In the genomic region with DNA sequence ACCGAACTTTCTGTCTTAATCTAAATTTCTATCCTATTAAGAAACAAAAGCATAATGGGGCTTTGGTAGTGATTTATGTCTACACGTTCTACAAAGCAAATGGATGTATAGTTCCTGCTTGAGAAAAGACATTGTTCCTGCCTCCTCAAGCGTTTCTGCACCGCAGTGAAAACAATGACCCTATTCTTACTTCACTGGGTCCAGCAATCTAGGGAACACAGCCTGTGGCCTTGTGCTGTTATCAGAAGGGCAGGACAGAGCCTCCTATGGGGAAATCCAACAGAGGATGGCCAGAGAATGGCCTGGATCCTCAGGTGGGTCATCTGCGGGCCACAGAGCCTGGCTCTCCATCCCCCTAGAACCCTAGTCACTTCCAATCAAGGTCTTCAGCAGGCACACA, we compare ENCODE assay signal across 32 mouse cellular contexts. TPM values are rescaled to one million over a fixed set of nuclear protein-coding genes. Genes with fewer than 3 reads are reported as not detected.
A peak's percentile ranks its signal among the peaks of the same experiment; 100 is the strongest.
DNase-seq lines count a peak whose midpoint lies in the region; ATAC-seq lines count a peak whose summit lies in the region.
"Had no signal": no experiment of that assay in that cellular context is flagged by ENCODE, and none has a peak within 500 bp of the region (broad histone marks: within the 10 kb centered on the region; RNA-seq: fewer than 3 reads in every experiment).

No protein-coding gene starts in this region.

- no peak overlapping the region for H3K4me3 ChIP-seq in hindbrain, embryonic 10.5 days
- H3K4me3 ChIP-seq in hindbrain, embryonic 13.5 days, result no peak overlapping the region
- H3K4me3 ChIP-seq in neural tube, embryonic 11.5 days (ENCODE audit: low read depth, low read length), result no peak overlapping the region
- H3K4me3 ChIP-seq in neural tube, embryonic 15.5 days (replicated peaks), result no peak overlapping the region
- H3K4me3 ChIP-seq: heart, adult 2 months; heart, embryonic 13.5 days; hindbrain, embryonic 12.5 days; stomach, embryonic 15.5 days had no signal

- WGBS in hindbrain, embryonic 10.5 days, result 18% methylated on average over 5 of the region's 5 CpGs
- 19% methylated on average over 5 of the region's 5 CpGs for WGBS in hindbrain, embryonic 13.5 days
- 24% methylated on average over 5 of the region's 5 CpGs for WGBS in neural tube, embryonic 11.5 days
- 19% methylated on average over 5 of the region's 5 CpGs for WGBS in neural tube, embryonic 15.5 days

- ATAC-seq in hindbrain, embryonic 13.5 days (ENCODE audit: low FRiP score), result no peak
- ATAC-seq in neural tube, embryonic 11.5 days (ENCODE audit: insufficient read depth, low FRiP score, low TSS enrichment), result peak; percentile 53; the same call in 1 of the 2 replicates
- ATAC-seq in neural tube, embryonic 15.5 days (ENCODE audit: low FRiP score), result no peak
- ATAC-seq: activated CD4-positive, CD25-positive, alpha-beta regulatory T cell, adult 4 months; forebrain, embryonic 14.5 days; intestine, postnatal 0 days had no signal

- H3K27me3 ChIP-seq in hindbrain, embryonic 10.5 days (ENCODE audit: insufficient read depth, poor library complexity, severe bottlenecking), result peaks cover 11% of the 10 kb centered on the region; the same call in 1 of the 2 replicates
- H3K27me3 ChIP-seq in hindbrain, embryonic 13.5 days, result no peaks in the 10 kb centered on the region
- no peaks in the 10 kb centered on the region for H3K27me3 ChIP-seq in neural tube, embryonic 11.5 days (ENCODE audit: control insufficient read depth, insufficient read depth, low read length)
- H3K27me3 ChIP-seq in neural tube, embryonic 15.5 days (replicated peaks), result no peaks in the 10 kb centered on the region
- H3K27me3 ChIP-seq: CH12.LX; heart, embryonic 13.5 days; hindbrain, embryonic 12.5 days; stomach, embryonic 15.5 days had no signal

- H3K36me3 ChIP-seq in hindbrain, embryonic 10.5 days, result peaks cover 22% of the 10 kb centered on the region; the same call in 1 of the 2 replicates
- H3K36me3 ChIP-seq in hindbrain, embryonic 13.5 days, result peaks cover 32% of the 10 kb centered on the region
- no peaks in the 10 kb centered on the region for H3K36me3 ChIP-seq in neural tube, embryonic 11.5 days (ENCODE audit: control insufficient read depth, insufficient read depth, low read length)
- H3K36me3 ChIP-seq in neural tube, embryonic 15.5 days, result peaks cover 15% of the 10 kb centered on the region; the same call in 1 of the 2 replicates

- H3K4me2 ChIP-seq in hindbrain, embryonic 13.5 days, result no peak overlapping the region
- H3K4me2 ChIP-seq in neural tube, embryonic 11.5 days (ENCODE audit: low read depth), result no peak overlapping the region
- no peak overlapping the region for H3K4me2 ChIP-seq in neural tube, embryonic 15.5 days
- H3K4me2 ChIP-seq: heart, embryonic 13.5 days; hindbrain, embryonic 12.5 days; stomach, embryonic 15.5 days had no signal

- peak overlapping the region; percentile 42; the same call in 1 of the 2 replicates for H3K27ac ChIP-seq in hindbrain, embryonic 10.5 days
- no peak overlapping the region for H3K27ac ChIP-seq in hindbrain, embryonic 13.5 days
- peak overlapping the region; percentile 24; the same call in 1 of the 2 replicates for H3K27ac ChIP-seq in neural tube, embryonic 11.5 days (ENCODE audit: low read depth, low read length)
- no peak overlapping the region for H3K27ac ChIP-seq in neural tube, embryonic 15.5 days (replicated peaks)
- H3K27ac ChIP-seq: heart, adult 2 months; heart, embryonic 13.5 days; hindbrain, embryonic 12.5 days; liver, embryonic 14.5 days; macrophage; stomach, embryonic 15.5 days had no signal

- H3K9me3 ChIP-seq in hindbrain, embryonic 10.5 days, result no peaks in the 10 kb centered on the region
- no peaks in the 10 kb centered on the region for H3K9me3 ChIP-seq in hindbrain, embryonic 13.5 days
- no peaks in the 10 kb centered on the region for H3K9me3 ChIP-seq in neural tube, embryonic 11.5 days (ENCODE audit: control insufficient read depth, low read length)
- H3K9me3 ChIP-seq in neural tube, embryonic 15.5 days (replicated peaks), result no peaks in the 10 kb centered on the region
- H3K9me3 ChIP-seq: heart, embryonic 13.5 days; hindbrain, embryonic 12.5 days; stomach, embryonic 15.5 days had no signal

- H3K9ac ChIP-seq in hindbrain, embryonic 13.5 days, result no peak overlapping the region
- H3K9ac ChIP-seq in neural tube, embryonic 11.5 days (ENCODE audit: low read length), result no peak overlapping the region
- no peak overlapping the region for H3K9ac ChIP-seq in neural tube, embryonic 15.5 days (replicated peaks)
- H3K9ac ChIP-seq: heart, embryonic 13.5 days; hindbrain, embryonic 12.5 days; liver, embryonic 14.5 days; stomach, embryonic 15.5 days had no signal

- peaks cover 40% of the 10 kb centered on the region for H3K4me1 ChIP-seq in hindbrain, embryonic 10.5 days (replicated peaks)
- H3K4me1 ChIP-seq in hindbrain, embryonic 13.5 days (replicated peaks), result peaks cover 20% of the 10 kb centered on the region
- peaks cover 14% of the 10 kb centered on the region; the same call in 1 of the 2 replicates for H3K4me1 ChIP-seq in neural tube, embryonic 11.5 days (ENCODE audit: control insufficient read depth, insufficient read depth, low read length)
- H3K4me1 ChIP-seq in neural tube, embryonic 15.5 days, result peaks cover 15% of the 10 kb centered on the region
- H3K4me1 ChIP-seq: stomach, embryonic 15.5 days had no signal

- peak; percentile 44 for DNase-seq in embryo, embryonic 10 days (ENCODE audit: low spot score)
- no peak for DNase-seq in embryo, embryonic 9.5 days (ENCODE audit: extremely low spot score)
- no peak for DNase-seq in hindbrain, embryonic 10.5 days (ENCODE audit: low spot score)
- DNase-seq in neural tube, embryonic 11.5 days (ENCODE audit: low spot score), result peak; percentile 30
- peak; percentile 93 for DNase-seq in retina, postnatal 1 day
- DNase-seq in thymus, adult 18-20 months, result no peak
- DNase-seq: adrenal gland, adult 8-10 months; cerebellum, adult 2 months; cerebellum, postnatal 14 days; gastrocnemius, postnatal 25 days; heart, adult 2 months; heart, postnatal 10 days; kidney, postnatal 14 days; layer of hippocampus, adult 9-11 months; liver; lung, adult 2 months; lung, postnatal 10 days; midbrain, embryonic 14.5 days; right cerebral cortex, postnatal 25 days; thymus, adult 2 months; thymus, postnatal 36 days had no signal

RNA-seq across cellular contexts. Expression of gene Mab21l3, which starts 29.4 kb away (rescaled TPM):
- 0.47 TPM in 2 replicates for polyA plus RNA-seq in hindbrain, embryonic 10.5 days (2016; fragmentation: Nextera tagmentation; extraction: Ambion mirVana)
- polyA plus RNA-seq in hindbrain, embryonic 13.5 days (2015; fragmentation: Nextera tagmentation; extraction: Ambion mirVana), result 0.19 and 0.34 TPM in 2 replicates
- 0.45 and 0.76 TPM in 2 replicates for polyA plus RNA-seq in neural tube, embryonic 11.5 days (2014; fragmentation: Nextera tagmentation; extraction: Ambion mirVana)
- 0.09 and 0.88 TPM in 2 replicates for polyA plus RNA-seq in neural tube, embryonic 15.5 days (2015; fragmentation: Nextera tagmentation; extraction: Ambion mirVana)
- polyA plus RNA-seq: activated CD4-positive, CD25-positive, alpha-beta regulatory T cell, adult 4 months; midbrain, embryonic 14.5 days had no signal

RNA-seq across cellular contexts. Expression of gene Slc22a15, which starts 46.1 kb away (rescaled TPM):
- polyA plus RNA-seq in hindbrain, embryonic 10.5 days (2016; fragmentation: Nextera tagmentation; extraction: Ambion mirVana), result 5.4 and 9.9 TPM in 2 replicates
- polyA plus RNA-seq in hindbrain, embryonic 13.5 days (2015; fragmentation: Nextera tagmentation; extraction: Ambion mirVana), result 7.4 and 7.5 TPM in 2 replicates
- polyA plus RNA-seq in neural tube, embryonic 11.5 days (2014; fragmentation: Nextera tagmentation; extraction: Ambion mirVana), result 7.6 and 8.1 TPM in 2 replicates
- polyA plus RNA-seq in neural tube, embryonic 15.5 days (2015; fragmentation: Nextera tagmentation; extraction: Ambion mirVana), result 5.1 and 5.6 TPM in 2 replicates

Comparison
In these comparisons a context has a peak if more than half of its experiments do, and no peak if none do; other contexts are left out.
1. DNase-seq: peak in embryo, embryonic 10 days (single experiment), neural tube, embryonic 11.5 days (single experiment) and retina, postnatal 1 day (single experiment); none in embryo, embryonic 9.5 days (single experiment), hindbrain, embryonic 10.5 days (single experiment) and thymus, adult 18-20 months (0 of 2).
2. H3K27ac ChIP-seq: peak in hindbrain, embryonic 10.5 days (single experiment) and neural tube, embryonic 11.5 days (single experiment); none in hindbrain, embryonic 13.5 days (single experiment) and neural tube, embryonic 15.5 days (single experiment).